Comparison of ENCODE assay signal across 11 mouse cellular contexts in genomic region chr7:25434654-25435545, GRCm38 (mm10). TPM values are rescaled to one million over a fixed set of nuclear protein-coding genes. Genes with fewer than 3 reads are reported as not detected.
A peak's percentile ranks its signal among the peaks of the same experiment; 100 is the strongest.
DNase-seq lines count a peak whose midpoint lies in the region; TF ChIP-seq lines count a peak whose summit lies in the region.
"Had no signal": no experiment of that assay in that cellular context is flagged by ENCODE, and none has a peak within 500 bp of the region (broad histone marks: within the 10 kb centered on the region; RNA-seq: fewer than 3 reads in every experiment).

No protein-coding gene starts in this region.

- TF ChIP-seq CTCF in layer of hippocampus, adult 2 months (conservative IDR thresholded peaks at IDR 0.05), result no peak
- TF ChIP-seq CTCF in bone marrow macrophage, adult 2 months (IDR thresholded peaks at IDR 0.05; ENCODE audit: low read depth, low read length), result no peak
- TF ChIP-seq CTCF in small intestine, adult 2 months (IDR thresholded peaks at IDR 0.05; ENCODE audit: extremely low read depth, insufficient read length, insufficient replicate concordance, low read depth, low read length), result no peak

- no peak for TF ChIP-seq POLR2A in bone marrow macrophage, adult 2 months (IDR thresholded peaks at IDR 0.05; ENCODE audit: borderline replicate concordance, low read depth, low read length)
- TF ChIP-seq POLR2A in small intestine, adult 2 months (IDR thresholded peaks at IDR 0.05; ENCODE audit: low read depth, low read length), result no peak

- no peak overlapping the region for H3K4me3 ChIP-seq in layer of hippocampus, adult 2 months
- no peak overlapping the region for H3K4me3 ChIP-seq in bone marrow macrophage, adult 2 months (ENCODE audit: insufficient read depth, low read length)
- H3K4me3 ChIP-seq in small intestine, adult 2 months (ENCODE audit: low read depth, low read length), result no peak overlapping the region
- H3K4me3 ChIP-seq: heart, embryonic 15.5 days had no signal

- whole genome bisulfite sequencing in small intestine, adult 2 months, result 52% methylated on average over 10 of the region's 10 CpGs

- H3K27ac ChIP-seq in layer of hippocampus, adult 2 months, result peak overlapping the region; percentile 66
- peak overlapping the region; percentile 38 for H3K27ac ChIP-seq in bone marrow macrophage, adult 2 months (ENCODE audit: insufficient read depth, low read depth, low read length)
- peak overlapping the region; percentile 80 for H3K27ac ChIP-seq in small intestine, adult 2 months (ENCODE audit: insufficient read depth, low read depth, low read length)
- H3K27ac ChIP-seq: liver, embryonic 14.5 days had no signal

- peaks cover 65% of the 10 kb centered on the region for H3K4me1 ChIP-seq in bone marrow macrophage, adult 2 months (ENCODE audit: control insufficient read depth, insufficient read depth, low read length)
- H3K4me1 ChIP-seq in small intestine, adult 2 months (ENCODE audit: control insufficient read depth, insufficient read depth, insufficient read length, low read length), result peaks cover 63% of the 10 kb centered on the region

- DNase-seq in layer of hippocampus, adult 2 months (ENCODE audit: low spot score in 2 of 2), result no peak
- no peak for DNase-seq in layer of hippocampus, adult 11-12 months (ENCODE audit: low spot score)
- DNase-seq in lung, adult 18-20 months, result peak; percentile 45 to 70
- no peak for DNase-seq in layer of hippocampus, adult 9-10 months (ENCODE audit: low spot score)
- no peak for DNase-seq in urinary bladder, adult 2 months (ENCODE audit: low spot score)

- no peaks in the 10 kb centered on the region for H3K27me3 ChIP-seq in small intestine, adult 2 months (ENCODE audit: control insufficient read depth, insufficient read depth, low read length)
- H3K27me3 ChIP-seq: heart, embryonic 15.5 days had no signal

- no peaks in the 10 kb centered on the region for H3K36me3 ChIP-seq in small intestine, adult 2 months (ENCODE audit: control insufficient read depth, insufficient read depth, low read length)
- H3K36me3 ChIP-seq: heart, embryonic 15.5 days had no signal

RNA-seq across cellular contexts. Expression of gene Cxcl17, which starts 22.2 kb away (rescaled TPM):
- total RNA-seq in layer of hippocampus, adult 2 months (2021), result not detected
- polyA plus RNA-seq in bone marrow macrophage, adult 2 months (2012; ENCODE audit: insufficient read depth, insufficient read length, missing spikeins), result not detected in 2 replicates
- polyA plus RNA-seq in small intestine, adult 2 months (2012; rRNA removed), result 3.8 TPM in 1 of 2 replicates, not detected in the other
- 0.08 and 0.16 TPM in 2 replicates for polyA plus RNA-seq in urinary bladder, adult 2 months (2012; rRNA removed)
- total RNA-seq: MEL had no signal
- polyA plus RNA-seq: intestine, embryonic 14.5 days; liver, embryonic 14.5 days had no signal

RNA-seq across cellular contexts. Expression of gene Lipe, which starts 36.4 kb away (rescaled TPM):
- total RNA-seq in layer of hippocampus, adult 2 months (2021), result 1 to 10 TPM; 9.1 to 10.0 TPM
- polyA plus RNA-seq in bone marrow macrophage, adult 2 months (2012; ENCODE audit: insufficient read depth, insufficient read length, missing spikeins), result 28.7 and 37.1 TPM in 2 replicates
- polyA plus RNA-seq in small intestine, adult 2 months (2012; rRNA removed), result 56.9 and 186 TPM in 2 replicates
- polyA plus RNA-seq in urinary bladder, adult 2 months (2012; rRNA removed), result 24.8 and 25.1 TPM in 2 replicates

RNA-seq across cellular contexts. Expression of gene Ceacam1, which starts 42.5 kb away (rescaled TPM):
- 1 to 10 TPM; 3.2 to 4.2 TPM for total RNA-seq in layer of hippocampus, adult 2 months (2021)
- 20.1 and 21.5 TPM in 2 replicates for polyA plus RNA-seq in bone marrow macrophage, adult 2 months (2012; ENCODE audit: insufficient read depth, insufficient read length, missing spikeins)
- polyA plus RNA-seq in small intestine, adult 2 months (2012; rRNA removed), result 133 and 320 TPM in 2 replicates
- polyA plus RNA-seq in urinary bladder, adult 2 months (2012; rRNA removed), result 7.9 and 8.5 TPM in 2 replicates

Comparison
In these comparisons a context has a peak if more than half of its experiments do, and no peak if none do; other contexts are left out.
1. DNase-seq: peak in lung, adult 18-20 months (2 of 2); none in layer of hippocampus, adult 2 months (0 of 2), layer of hippocampus, adult 11-12 months (single experiment), layer of hippocampus, adult 9-10 months (single experiment) and urinary bladder, adult 2 months (single experiment).
2. Peak in every context shown above with its lines, with median percentiles within 50 percentile points of each other: H3K27ac ChIP-seq.